Mouse (Mus musculus) kidney, adult 10 weeks (tissue): ENCODE data around the gene Rpl35a. TPM values are rescaled to one million over a fixed set of nuclear protein-coding genes. Genes with fewer than 3 reads are reported as not detected.

ENCODE experiments used
- polyA plus RNA-seq: library from polyadenylated mRNA; stranded (reverse); fragments of 350-450 nt; fragmentation: Illumina TruSeq; extraction: RNeasy Lipid Tissue Mini Kit (QIAGEN cat#74804); gene quantifications from one replicate; pipeline ENCODE4 v1.2.3, GENCODE M21; 2014; ENCODE audit warnings: low read depth, low replicate concordance

Gene Rpl35a
- polyA plus RNA-seq, result 824 TPM

DNA sequence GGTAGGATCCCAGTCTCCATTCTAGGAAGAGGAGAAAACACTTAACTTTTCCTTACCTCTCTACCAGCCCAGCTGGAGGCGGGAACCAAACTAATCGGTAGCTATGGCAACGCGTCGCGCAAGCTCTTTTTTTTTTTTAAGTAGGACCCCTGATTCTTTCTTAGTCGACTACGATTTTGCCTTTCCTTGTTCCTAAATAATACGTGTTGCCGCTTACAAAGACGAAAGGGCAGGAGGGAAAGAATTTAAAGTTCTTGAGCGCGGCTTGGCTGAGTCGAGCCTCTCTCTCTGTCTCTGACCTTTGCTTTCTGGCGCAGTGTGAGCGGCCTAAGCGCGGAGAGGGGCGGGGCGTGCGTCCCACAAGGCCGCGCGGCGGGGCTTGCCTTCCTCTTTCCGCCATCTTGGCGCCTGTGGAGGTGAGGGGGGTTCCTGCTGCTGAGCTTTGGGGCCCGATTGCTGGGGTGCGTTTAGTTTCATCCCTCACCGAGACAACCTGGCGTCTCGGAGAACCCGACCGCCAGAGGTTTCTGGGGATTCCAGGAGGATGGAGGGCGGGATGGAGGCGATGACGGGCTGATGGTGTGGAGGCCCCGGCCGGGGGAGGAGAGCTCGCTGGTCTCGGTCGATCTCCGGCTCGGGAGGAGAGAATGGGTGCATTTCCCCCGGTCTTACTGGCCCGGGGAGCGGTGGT lies at the start of gene Rpl35a, which contains the start of gene Iqcg:
Gene Rpl35a (plus strand): TSS at position 359 of the 691 bp plus-strand sequence.
Gene Iqcg (minus strand): TSS at position 124 of the 691 bp plus-strand sequence.

GRCm38 (mm10) chr16:33062024-33062681 lies 5.9 kb downstream of the Rpl35a start, which contains the start of gene Lmln:
Lmln (plus strand) TSS chr16:33062521.

Other genes starting within 250 kb of the Rpl35a start
- gene Smbd1, start 246.0 kb upstream of the Rpl35a start, polyA plus RNA-seq, result not detected
- gene Fyttd1, start 179.0 kb upstream of the Rpl35a start, polyA plus RNA-seq, result 109 TPM
- 8.8 TPM for gene Rubcn, start 178.7 kb upstream of the Rpl35a start, polyA plus RNA-seq
- gene Lrch3, start 142.4 kb upstream of the Rpl35a start, polyA plus RNA-seq, result 19.8 TPM
- gene Iqcg, start 235 bp upstream of the Rpl35a start, polyA plus RNA-seq, result 5.9 TPM
- 1.9 TPM for gene Lmln, start 6.1 kb downstream of the Rpl35a start, polyA plus RNA-seq
- 13.3 TPM for gene Osbpl11, start 128.6 kb downstream of the Rpl35a start, polyA plus RNA-seq
- gene Snx4, start 195.0 kb downstream of the Rpl35a start, polyA plus RNA-seq, result 72.4 TPM